Mouse (Mus musculus): ENCODE results near the gene Dlx6. TPM values are rescaled to one million over a fixed set of nuclear protein-coding genes. Genes with fewer than 3 reads are reported as not detected.

The Dlx6 gene
- polyA plus RNA-seq, 1 experiment from 2014 or later, result 0.16 TPM

- no peaks in the 10 kb centered on the region for H3K9me3 ChIP-seq
- H3K9ac ChIP-seq, result no peak overlapping the region
- H3K27ac ChIP-seq, result no peak overlapping the region
- no peak overlapping the region for H3K4me3 ChIP-seq (replicated peaks)
- H3K4me2 ChIP-seq (replicated peaks), result no peak overlapping the region
- H3K27me3 ChIP-seq (replicated peaks), result peaks cover 89% of the 10 kb centered on the region
- no peak for ATAC-seq
- H3K36me3 ChIP-seq, result no peaks in the 10 kb centered on the region
- H3K4me1 ChIP-seq (replicated peaks), result no peaks in the 10 kb centered on the region
- 1% methylated on average over 19 of the region's 19 CpGs for WGBS
Observed at GRCm38 (mm10) chr6:6873476-6874072, 10.4 kb downstream of the Dlx6 start.

- no peak overlapping the region for H3K9ac ChIP-seq
- H3K9me3 ChIP-seq, result no peaks in the 10 kb centered on the region
- peak; percentile 15; the same call in 1 of the 2 replicates for ATAC-seq
- H3K4me2 ChIP-seq (replicated peaks), result no peak overlapping the region
- peaks cover 90% of the 10 kb centered on the region for H3K27me3 ChIP-seq (replicated peaks)
- under 1% methylated on average over 25 of the region's 25 CpGs for WGBS
- no peak overlapping the region for H3K4me3 ChIP-seq (replicated peaks)
- no peaks in the 10 kb centered on the region for H3K36me3 ChIP-seq
- H3K27ac ChIP-seq, result no peak overlapping the region
- peaks cover 4% of the 10 kb centered on the region; the same call in 1 of the 2 replicates for H3K4me1 ChIP-seq (replicated peaks)
Observed at GRCm38 (mm10) chr6:6874073-6874771, 11.1 kb downstream of the Dlx6 start.

DNA sequence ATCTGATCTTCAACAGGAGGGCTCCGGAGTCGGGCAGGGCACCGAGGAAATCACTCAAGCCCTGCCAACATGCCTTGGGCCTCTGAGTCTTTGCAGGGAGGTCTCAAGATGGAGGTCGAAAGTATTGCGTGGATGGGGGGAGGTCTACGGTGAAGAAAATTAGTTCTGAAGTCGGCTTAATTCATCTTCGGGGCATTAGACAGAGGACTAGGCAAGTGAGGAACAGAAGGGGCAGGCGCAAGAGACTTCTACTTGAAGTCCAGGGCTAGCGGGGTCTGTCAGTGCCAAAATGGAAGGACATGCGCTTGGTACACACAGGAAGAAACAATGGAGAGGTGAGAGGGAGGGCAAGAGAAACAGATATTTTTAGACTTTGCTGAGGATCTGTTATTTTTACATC is 12.0 kb downstream of the Dlx6 start:
- H3K4me3 ChIP-seq (replicated peaks), result no peak overlapping the region
- peaks cover 91% of the 10 kb centered on the region for H3K27me3 ChIP-seq (replicated peaks)
- H3K27ac ChIP-seq, result no peak overlapping the region
- no peak overlapping the region for H3K9ac ChIP-seq
- ATAC-seq, result no peak
- no peaks in the 10 kb centered on the region for H3K36me3 ChIP-seq
- peaks cover 4% of the 10 kb centered on the region; the same call in 1 of the 2 replicates for H3K4me1 ChIP-seq (replicated peaks)
- no peaks in the 10 kb centered on the region for H3K9me3 ChIP-seq
- WGBS, result 3% methylated on average over 11 of the region's 11 CpGs
- no peak overlapping the region for H3K4me2 ChIP-seq (replicated peaks)

GRCm38 (mm10) chr6:6875676-6876075 is 12.5 kb downstream of the Dlx6 start:
- peaks cover 90% of the 10 kb centered on the region for H3K27me3 ChIP-seq (replicated peaks)
- no peaks in the 10 kb centered on the region for H3K9me3 ChIP-seq
- WGBS, result 5% methylated on average over 9 of the region's 9 CpGs
- no peak for ATAC-seq
- no peak overlapping the region for H3K4me2 ChIP-seq (replicated peaks)
- peaks cover 4% of the 10 kb centered on the region; the same call in 1 of the 2 replicates for H3K4me1 ChIP-seq (replicated peaks)
- no peak overlapping the region for H3K27ac ChIP-seq
- H3K4me3 ChIP-seq (replicated peaks), result no peak overlapping the region
- no peak overlapping the region for H3K9ac ChIP-seq
- no peaks in the 10 kb centered on the region for H3K36me3 ChIP-seq

DNA sequence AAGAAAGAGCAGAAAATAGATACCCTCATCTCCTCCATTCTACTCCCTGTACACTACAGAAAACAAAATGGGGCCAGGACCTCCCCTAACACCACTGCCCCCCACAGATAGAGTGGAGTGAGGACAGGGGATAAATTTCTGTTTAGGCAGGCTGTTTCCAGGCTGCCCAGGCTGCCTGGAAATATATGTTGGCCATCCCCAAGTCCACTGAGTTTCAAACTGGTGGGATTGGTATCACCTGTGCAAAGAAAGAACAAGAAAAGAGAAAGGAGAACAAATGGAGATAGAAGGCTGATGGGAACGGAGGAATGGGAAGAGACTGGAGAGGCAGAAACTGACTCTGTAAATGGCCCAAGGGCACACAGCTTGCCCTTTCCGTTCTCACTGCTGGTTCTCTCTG is 13.1 kb downstream of the Dlx6 start:
- WGBS, result 6% methylated on average over 2 of the region's 2 CpGs
- Histone ChIP-seq H3K9me3 (no peaks in the 10 kb centered on the region), H3K4me1 (replicated peaks) (peaks cover 8% of the 10 kb centered on the region), H3K36me3 (no peaks in the 10 kb centered on the region), H3K9ac (no peak overlapping the region), H3K4me2 (replicated peaks) (no peak overlapping the region), H3K27ac (no peak overlapping the region), H3K4me3 (replicated peaks) (no peak overlapping the region), H3K27me3 (replicated peaks) (peaks cover 92% of the 10 kb centered on the region)
- no peak for ATAC-seq

DNA sequence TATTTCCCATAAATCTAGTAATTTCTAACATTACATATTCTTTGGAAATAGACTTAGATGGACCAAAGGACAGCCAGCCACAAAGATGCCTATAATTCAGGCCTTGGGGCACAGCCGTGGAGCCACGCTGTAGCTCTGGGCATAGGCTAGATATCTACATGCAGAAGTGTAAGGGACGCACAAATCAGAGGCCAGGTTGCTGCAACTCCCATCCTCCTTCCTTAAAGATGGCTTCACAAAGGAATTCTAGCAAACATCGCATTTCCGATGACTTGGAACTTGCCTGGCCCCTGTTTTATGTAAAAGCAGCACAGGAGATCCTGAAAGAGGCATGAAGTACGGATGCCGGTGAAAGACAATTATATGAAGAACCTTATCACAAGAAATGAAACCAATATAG is 13.6 kb downstream of the Dlx6 start:
- Histone ChIP-seq H3K36me3 (no peaks in the 10 kb centered on the region), H3K4me2 (replicated peaks) (no peak overlapping the region), H3K4me1 (replicated peaks) (peaks cover 13% of the 10 kb centered on the region), H3K27me3 (replicated peaks) (peaks cover 95% of the 10 kb centered on the region), H3K4me3 (replicated peaks) (no peak overlapping the region), H3K9ac (no peak overlapping the region), H3K27ac (no peak overlapping the region), H3K9me3 (no peaks in the 10 kb centered on the region)
- 14% methylated on average over 7 of the region's 7 CpGs for WGBS
- ATAC-seq, result no peak

DNA sequence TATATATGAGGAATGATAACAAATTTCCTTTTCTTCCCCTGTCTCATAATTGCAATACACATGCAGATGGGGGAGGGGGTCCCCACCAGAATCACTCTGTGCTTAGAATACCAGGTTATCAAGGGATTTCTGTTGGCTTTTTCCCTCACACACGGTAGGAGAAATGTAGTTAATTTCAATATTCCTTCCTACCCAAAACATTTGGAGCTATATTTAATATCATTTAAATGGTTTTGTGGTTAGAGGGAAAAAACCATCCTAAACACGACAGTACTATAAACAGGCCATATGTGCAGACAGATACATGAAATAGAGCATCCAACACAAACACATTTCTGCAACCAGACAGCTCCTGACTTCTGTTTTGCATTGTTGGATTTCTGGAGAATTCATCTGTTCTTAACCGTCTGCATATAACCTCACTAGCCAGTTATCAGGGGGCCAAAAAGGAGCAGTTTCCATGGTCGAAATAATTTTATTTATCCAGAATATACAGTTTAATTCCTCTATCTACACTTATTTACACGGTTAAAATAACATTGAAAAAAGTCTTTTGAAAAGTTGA is 14.3 kb downstream of the Dlx6 start:
- Histone ChIP-seq H3K27ac (no peak overlapping the region), H3K4me2 (replicated peaks) (no peak overlapping the region), H3K36me3 (no peaks in the 10 kb centered on the region), H3K4me1 (replicated peaks) (peaks cover 15% of the 10 kb centered on the region), H3K27me3 (replicated peaks) (peaks cover 92% of the 10 kb centered on the region), H3K9ac (no peak overlapping the region), H3K4me3 (replicated peaks) (no peak overlapping the region), H3K9me3 (no peaks in the 10 kb centered on the region)
- WGBS, result 17% methylated on average over 5 of the region's 5 CpGs
- no peak for ATAC-seq

DNA sequence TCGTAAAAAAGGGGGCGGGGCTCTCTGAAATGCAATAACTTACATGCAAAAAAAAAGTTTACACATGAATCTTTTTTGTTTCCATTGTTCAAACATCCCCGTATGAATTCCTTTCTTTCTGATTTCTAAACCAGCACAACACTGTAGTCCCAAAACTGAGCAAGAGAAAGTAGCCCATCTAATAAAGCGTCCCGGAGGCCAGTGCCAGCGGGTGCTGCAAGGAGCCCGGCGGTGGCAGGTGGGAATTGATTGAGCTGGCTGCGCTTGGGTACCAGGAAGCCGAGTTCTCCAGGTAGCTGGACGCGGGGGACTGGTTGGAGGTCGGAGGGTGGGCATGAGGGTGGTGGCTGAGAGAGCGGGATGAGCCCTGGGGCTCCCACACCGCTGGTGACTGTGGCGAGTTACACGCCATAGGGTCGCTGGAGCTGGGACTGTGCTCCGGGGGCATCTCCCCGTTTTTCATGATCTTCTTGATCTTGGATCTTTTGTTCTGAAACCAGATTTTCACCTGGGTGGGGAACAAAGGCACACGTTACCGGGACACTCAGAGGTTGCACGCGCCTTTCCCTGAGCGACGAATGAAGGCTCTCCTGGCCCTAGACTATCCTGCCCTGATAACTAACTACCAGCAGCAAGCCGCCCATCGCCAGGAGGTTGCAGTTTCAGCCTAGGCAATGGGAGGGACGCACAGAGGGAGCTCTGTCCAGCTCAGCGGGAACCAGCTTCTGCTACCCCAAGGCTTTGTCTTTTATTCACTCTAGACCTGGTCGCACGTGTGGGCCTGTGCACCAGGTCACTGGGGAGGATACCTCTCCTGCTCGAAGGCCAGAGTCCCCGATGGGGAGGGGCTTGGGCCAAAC is 15.1 kb downstream of the Dlx6 start:
- H3K4me3 ChIP-seq (replicated peaks), result no peak overlapping the region
- H3K27me3 ChIP-seq (replicated peaks), result peaks cover 92% of the 10 kb centered on the region
- H3K27ac ChIP-seq, result no peak overlapping the region
- H3K4me2 ChIP-seq (replicated peaks), result no peak overlapping the region
- H3K4me1 ChIP-seq (replicated peaks), result peaks cover 15% of the 10 kb centered on the region
- ATAC-seq, result no peak
- H3K9ac ChIP-seq, result no peak overlapping the region
- WGBS, result 4% methylated on average over 34 of the region's 34 CpGs
- H3K9me3 ChIP-seq, result no peaks in the 10 kb centered on the region
- H3K36me3 ChIP-seq, result no peaks in the 10 kb centered on the region

DNA sequence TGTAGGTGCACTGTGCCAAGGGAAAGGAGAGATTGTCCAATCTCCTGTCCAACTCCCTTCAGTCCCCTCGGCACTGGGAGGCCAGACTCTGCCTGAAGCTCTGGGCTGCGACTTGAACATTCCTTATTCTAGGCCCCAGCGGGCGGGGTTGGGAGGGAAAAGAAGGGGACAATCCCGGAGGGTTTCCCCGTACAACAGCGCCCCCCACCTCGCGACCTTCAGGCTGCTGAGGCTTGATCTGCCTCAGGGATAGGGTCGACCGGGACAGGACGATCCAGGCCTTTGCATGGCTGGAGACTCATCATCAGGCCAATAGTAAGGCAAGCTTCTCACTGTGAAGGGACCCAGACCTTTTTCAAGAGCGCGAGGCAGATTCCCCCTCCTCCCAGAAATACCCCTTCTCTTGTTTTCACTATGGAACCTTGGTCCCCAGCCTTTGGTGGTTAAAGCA is 15.7 kb downstream of the Dlx6 start:
- Histone ChIP-seq H3K4me2 (replicated peaks) (no peak overlapping the region), H3K27me3 (replicated peaks) (peaks cover 92% of the 10 kb centered on the region), H3K27ac (no peak overlapping the region), H3K4me1 (replicated peaks) (peaks cover 15% of the 10 kb centered on the region), H3K9ac (no peak overlapping the region), H3K4me3 (replicated peaks) (no peak overlapping the region), H3K36me3 (no peaks in the 10 kb centered on the region), H3K9me3 (no peaks in the 10 kb centered on the region)
- no peak for ATAC-seq
- 3% methylated on average over 14 of the region's 14 CpGs for WGBS

- no peak overlapping the region for H3K4me3 ChIP-seq (replicated peaks)
- H3K36me3 ChIP-seq, result no peaks in the 10 kb centered on the region
- H3K4me2 ChIP-seq (replicated peaks), result no peak overlapping the region
- H3K9me3 ChIP-seq, result no peaks in the 10 kb centered on the region
- H3K27me3 ChIP-seq (replicated peaks), result peaks cover 86% of the 10 kb centered on the region
- ATAC-seq, result no peak
- no peak overlapping the region for H3K27ac ChIP-seq
- peaks cover 15% of the 10 kb centered on the region for H3K4me1 ChIP-seq (replicated peaks)
- WGBS, result 3% methylated on average over 44 of the region's 44 CpGs
- H3K9ac ChIP-seq, result no peak overlapping the region
Observed at GRCm38 (mm10) chr6:6879371-6880325, 16.5 kb downstream of the Dlx6 start.

GRCm38 (mm10) chr6:6880361-6881114 is 17.4 kb downstream of the Dlx6 start:
- H3K27me3 ChIP-seq (replicated peaks), result peaks cover 84% of the 10 kb centered on the region
- WGBS, result 2% methylated on average over 24 of the region's 24 CpGs

More at GRCm38 (mm10) chr6:6880361-6881114, 17.4 kb downstream of the Dlx6 start:
- no peaks in the 10 kb centered on the region for H3K9me3 ChIP-seq
- no peak overlapping the region for H3K27ac ChIP-seq
- peak overlapping the region; percentile 87 for H3K4me2 ChIP-seq (replicated peaks)
- no peaks in the 10 kb centered on the region for H3K36me3 ChIP-seq
- ATAC-seq, result no peak
- peak overlapping the region; percentile 44 for H3K4me3 ChIP-seq (replicated peaks)
- H3K9ac ChIP-seq, result no peak overlapping the region
- H3K4me1 ChIP-seq (replicated peaks), result peaks cover 15% of the 10 kb centered on the region
